Mouse (Mus musculus) spleen, postnatal 36 days (tissue): ENCODE measurements at regions not wholly inside any gene's neighbourhood (a gene's known extent, or its start where the extent isn't known, plus 50 kb on each side); places are given as distances from the start of the nearest gene placed in this dataset.
"Not testable (repeated sequence)": the region's sequence is repeated elsewhere in the genome, so short reads cannot be mapped to it uniquely, and the experiment has no call there.

Experiments
- DNase-seq, 2 experiments: peaks; one replicate each; pipeline ENCODE4 v3.0.0; 2022; ENCODE audit warnings: low spot score in 2 of 2, mixed read lengths in 1 of 2

DNA sequence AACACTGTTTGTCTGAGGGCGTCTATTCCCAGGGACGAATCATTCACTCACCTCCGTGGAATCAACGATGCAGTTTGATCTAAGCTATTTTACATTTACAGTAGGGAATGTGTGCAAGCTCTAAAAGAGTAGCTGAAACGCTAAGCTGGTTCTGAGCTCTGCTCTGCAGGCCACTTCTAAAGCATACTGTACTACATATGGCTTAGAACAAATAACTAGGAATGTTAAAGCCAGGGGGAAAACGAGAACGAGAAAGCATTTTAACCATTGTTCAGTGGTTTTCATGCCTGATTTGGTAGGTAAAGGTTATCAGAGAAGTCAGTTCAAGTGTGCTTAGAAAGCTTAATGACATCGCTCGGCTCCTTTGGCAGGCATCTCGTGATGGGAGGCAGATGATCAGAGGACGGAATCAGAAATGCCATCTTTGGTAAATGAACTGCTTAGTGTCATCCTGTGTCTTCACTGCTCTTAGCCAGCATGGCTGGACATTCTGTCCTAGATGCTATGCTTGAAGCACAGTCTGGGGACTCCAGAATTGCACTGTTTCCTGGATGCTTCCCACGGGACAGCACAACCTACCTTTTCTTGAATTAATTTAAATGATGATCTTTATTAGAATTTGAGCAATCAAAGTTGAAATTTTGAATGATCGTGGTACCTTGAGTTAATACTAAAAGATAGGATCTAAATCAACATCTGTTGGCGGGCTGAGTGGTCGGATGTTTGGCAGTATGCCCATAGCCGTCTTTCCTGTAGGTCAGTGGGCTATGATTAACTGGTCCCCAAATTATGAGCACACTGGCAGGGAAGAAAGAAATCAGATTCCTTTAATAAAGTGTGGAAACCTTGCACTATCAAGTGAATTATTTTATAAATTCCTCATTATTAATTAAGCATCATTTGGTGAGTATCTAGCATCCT is 495.2 kb downstream of the Hace1 start:
- no peak for DNase-seq

DNA sequence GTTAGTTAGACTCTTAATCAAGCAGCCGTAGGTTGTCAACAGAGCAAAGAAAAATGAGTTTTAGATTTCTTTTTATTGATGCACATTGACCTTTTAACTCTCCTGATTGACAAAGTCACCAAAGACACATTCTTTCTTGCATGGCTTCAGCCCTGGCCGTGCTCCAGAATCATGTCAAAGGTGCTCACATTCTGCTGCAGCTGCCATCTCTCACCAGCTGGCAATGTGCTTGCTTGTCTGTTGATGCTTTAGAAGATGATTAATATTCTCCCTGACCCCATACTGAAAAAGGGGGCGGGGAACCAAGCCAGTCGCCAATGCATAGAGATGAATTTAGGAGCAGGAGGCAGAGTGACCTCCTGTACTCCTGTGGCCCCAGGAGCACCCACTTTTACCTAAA is 510.1 kb downstream of the Hace1 start:
- DNase-seq, result no peak

DNA sequence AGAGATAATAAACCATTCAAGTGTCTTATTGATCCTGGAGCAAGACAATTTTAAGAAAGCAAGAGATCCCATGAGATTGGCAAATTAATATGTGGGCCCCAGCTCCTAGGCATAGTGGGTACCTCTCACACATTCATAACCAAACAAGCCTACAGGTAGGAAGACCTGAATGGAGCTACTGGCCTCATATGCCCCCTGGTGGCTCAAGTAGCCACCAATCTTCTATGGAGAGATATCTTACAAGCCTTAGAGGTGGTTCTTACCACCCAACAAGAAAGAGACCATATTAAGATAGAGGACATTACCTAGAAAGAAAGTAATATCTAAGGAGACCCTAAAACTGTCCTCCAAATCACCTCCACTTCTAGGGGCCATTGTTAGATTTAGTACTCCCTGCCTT is 523.2 kb downstream of the Hace1 start:
- no peak for DNase-seq

DNA sequence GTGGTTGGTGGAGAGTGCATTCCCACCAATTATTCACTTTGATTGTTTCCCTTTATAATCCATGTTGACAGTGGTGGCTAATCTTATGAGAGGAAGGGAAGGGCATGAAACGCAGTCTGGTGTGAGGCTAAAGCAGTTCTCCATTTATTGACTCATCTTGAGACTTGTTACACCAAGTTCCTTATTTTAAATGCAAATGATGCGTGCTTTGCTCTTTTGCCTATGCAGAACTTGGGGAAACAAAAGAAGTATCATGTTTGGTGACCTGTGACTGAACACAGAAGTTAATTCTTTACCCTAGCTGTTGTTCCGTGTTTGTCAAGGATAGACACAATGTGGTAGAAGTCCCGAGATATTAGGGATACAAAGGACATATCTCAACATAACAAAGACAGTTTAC is 531.2 kb downstream of the Hace1 start:
- no peak for DNase-seq

- no peak for DNase-seq
These were observed 537.1 kb downstream of the Hace1 start for GRCm38 (mm10) chr10:46114631-46115130.

DNA sequence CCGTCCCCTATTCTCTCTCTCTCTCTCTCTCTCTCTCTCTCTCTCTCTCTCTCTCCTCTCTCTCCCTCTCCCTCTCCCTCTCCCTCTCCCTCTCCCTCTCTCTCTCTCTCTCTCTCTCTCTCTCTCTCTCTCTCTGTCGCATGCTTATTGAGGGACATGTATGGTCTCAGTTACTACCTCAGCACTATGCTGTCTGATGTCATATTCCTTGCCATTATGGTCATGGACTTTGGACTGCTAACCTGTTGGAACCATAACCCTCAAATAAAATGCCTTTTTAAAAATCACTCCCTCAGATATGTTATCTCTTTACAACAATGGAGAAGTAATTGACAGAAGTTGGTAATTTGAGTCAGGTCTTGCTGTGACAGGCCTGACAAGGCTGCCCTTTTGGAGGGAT is 544.8 kb downstream of the Hace1 start:
- DNase-seq, result not testable (repeated sequence)

GRCm38 (mm10) chr10:46123795-46124194 is 546.2 kb downstream of the Hace1 start:
- DNase-seq, result no peak

GRCm38 (mm10) chr10:46135120-46135748 is 557.6 kb downstream of the Hace1 start:
- no peak for DNase-seq

- no peak for DNase-seq
These were observed 596.4 kb downstream of the Hace1 start for GRCm38 (mm10) chr10:46174035-46174434.

DNA sequence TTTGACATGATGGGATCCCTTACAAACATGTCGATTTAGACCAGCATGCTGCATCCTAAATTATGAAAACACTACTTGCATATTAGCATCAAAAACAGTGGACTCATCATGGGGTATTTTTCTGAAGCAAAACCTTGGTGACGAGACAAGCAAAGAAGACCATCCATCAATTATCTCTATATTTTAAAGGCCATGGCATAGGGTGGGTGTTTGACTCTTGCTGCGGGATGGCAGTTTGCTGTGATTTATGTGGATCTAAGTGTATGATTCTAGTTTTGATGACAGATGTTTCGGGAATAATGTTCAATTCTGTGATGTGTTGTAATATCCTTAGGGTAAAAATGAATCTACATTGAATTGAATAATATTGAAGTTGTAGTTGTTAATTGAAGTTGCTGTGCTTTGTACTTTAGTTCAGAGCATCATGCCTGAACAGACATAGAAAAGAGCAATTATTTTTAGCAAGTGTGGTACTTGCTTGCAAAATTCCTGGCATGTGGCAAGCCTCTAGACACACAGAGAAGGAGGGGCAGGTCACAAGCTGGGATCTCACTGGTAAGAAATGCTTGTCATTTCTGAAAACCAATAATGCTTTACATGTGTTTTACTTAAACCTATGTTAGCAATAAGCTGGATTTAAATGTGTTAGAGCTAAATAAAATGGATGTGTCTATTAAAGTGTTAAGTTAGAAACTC is 608.3 kb downstream of the Hace1 start:
- no peak for DNase-seq

DNA sequence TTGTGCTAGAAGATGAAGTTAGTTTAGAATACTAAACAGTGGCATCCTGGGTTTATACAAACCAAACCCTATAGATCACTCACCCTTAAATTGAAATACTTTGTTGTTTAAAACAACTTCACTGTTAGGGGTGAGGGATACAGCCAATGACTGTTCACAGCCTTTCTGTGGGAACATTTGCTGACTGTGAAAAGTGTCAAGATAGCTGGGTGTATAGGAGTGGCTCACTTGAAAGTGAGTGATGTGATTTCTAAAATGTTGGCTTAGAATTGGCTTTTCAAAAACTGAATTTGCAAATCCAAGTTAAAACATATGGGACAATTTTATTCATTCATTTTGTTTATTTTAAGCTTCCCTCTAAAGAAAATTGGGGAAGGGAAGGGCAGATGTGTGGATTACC is 616.5 kb downstream of the Hace1 start:
- no peak for DNase-seq

DNA sequence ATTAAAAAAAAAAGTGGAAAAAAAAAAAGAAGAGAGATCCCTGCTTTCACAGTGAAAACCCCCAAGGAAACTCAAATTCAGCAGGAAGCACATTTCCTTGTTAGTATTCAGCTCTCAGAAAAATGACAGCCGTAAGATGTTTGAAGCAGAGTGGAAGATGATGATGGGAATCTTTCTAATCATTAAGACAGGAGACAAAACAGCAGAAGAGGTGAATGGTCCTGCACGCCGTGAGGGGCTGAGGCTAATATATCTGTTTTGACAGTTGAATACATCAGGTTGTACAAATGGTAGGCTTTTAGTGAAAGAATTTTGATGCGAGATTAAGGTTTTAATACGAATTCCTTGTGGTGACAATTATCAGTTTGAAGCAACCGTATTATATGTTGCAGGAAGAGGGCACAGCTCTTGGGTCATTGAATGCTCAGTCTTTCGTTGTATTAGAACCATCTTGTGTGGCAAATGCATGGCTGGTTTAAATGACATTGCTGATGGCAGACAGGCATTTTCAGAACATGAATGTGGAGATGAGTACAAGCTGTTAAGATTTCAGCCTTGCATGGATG is 649.3 kb downstream of the Hace1 start:
- DNase-seq, result no peak

GRCm38 (mm10) chr10:46229608-46230007 is 652.0 kb downstream of the Hace1 start:
- no peak for DNase-seq

- no peak for DNase-seq
These were observed 658.0 kb downstream of the Hace1 start for GRCm38 (mm10) chr10:46235581-46235980.

DNA sequence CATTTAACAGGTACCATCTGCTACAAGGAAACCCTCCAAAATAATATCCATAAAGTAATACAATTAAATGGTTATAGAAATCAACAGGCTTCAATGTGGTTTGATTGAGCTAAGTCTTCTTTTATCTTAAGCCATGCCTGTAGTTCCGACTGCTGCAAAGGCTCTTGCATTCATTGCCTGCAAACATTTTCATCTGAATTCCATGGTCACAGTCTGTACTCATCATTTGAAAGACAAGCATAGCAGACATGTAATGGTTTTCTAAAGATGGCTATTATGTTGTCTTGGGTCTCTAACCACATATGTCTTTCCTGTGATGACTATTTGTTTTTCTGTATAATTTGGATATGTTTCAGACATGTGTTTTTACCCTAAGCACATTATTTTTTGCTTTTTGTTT is 677.9 kb downstream of the Hace1 start:
- DNase-seq, result no peak

GRCm38 (mm10) chr10:46269710-46270109 is 692.1 kb downstream of the Hace1 start:
- no peak for DNase-seq

DNA sequence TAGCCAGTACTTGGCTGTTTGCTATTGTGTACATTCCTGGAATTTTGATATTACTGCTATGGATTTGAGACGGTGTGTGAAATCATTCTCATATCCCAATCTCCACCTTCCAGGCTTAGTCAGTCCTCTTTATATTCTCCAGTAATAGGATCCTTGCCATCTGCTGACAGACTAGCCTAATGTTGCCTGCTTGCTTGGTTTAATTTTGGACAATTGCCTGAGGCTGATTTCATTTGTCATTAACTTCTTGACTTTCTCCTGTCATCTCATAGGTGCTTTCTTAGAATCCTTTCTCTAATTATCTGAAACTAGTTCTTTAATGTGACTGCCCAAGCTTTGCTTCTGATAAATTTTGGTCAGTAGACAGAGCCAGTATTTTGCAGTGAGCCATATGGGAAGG is 696.2 kb downstream of the Hace1 start:
- DNase-seq, result no peak

DNA sequence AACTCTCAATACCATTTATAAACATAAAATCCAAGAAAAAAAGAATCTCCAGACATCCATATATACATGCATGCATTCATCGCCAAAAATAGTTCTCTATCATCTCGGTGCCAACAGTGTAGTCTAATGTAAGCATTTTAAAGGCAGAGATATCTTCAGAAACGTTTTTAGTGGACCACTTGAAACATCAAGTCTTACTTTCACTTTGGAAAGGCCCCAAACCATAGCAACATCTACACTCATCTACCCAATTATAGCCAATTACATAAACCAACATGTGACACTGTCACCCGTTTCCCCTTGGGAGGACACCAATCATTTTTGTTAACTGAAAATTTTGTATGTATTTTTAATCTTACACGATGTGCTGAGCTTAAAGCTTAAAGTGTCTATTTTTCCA is 716.7 kb downstream of the Hace1 start:
- no peak for DNase-seq

- no peak for DNase-seq
These were observed 720.7 kb downstream of the Hace1 start for GRCm38 (mm10) chr10:46298352-46298751.

DNA sequence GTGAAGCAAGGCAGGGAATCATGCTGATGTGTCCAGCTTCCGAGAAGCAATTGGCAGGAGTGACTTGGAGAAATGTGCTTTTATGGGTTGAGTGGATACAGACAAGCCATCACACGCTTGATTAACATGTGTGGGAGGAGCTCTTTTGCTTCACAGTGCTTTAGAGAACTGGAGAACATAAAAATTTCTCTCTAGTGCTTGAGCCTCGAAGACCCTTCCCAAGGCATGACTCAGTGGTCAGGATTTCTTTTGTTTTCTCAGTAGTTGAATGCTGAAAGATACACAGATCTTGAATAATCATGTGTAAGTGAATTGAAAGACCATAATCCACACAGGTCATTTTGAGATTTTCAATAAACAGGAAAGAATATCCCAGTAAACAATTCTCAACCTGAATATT is 721.9 kb downstream of the Hace1 start:
- DNase-seq, result no peak

- DNase-seq, result no peak
These were observed 742.9 kb downstream of the Hace1 start for GRCm38 (mm10) chr10:46320328-46321038.
